Mouse (Mus musculus): ENCODE data around the gene Ttll10. TPM values are rescaled to one million over a fixed set of nuclear protein-coding genes. Genes with fewer than 3 reads are reported as not detected.

Gene Ttll10
- polyA plus RNA-seq, 1 experiment from 2014 or later = not detected

- no peaks in the 10 kb centered on the region for H3K9me3 ChIP-seq (ENCODE audit: control insufficient read depth, low read length)
- ATAC-seq (ENCODE audit: low FRiP score) = no peak
- no peaks in the 10 kb centered on the region for H3K4me1 ChIP-seq (ENCODE audit: control insufficient read depth, insufficient read depth, low read length)
- no peak overlapping the region for H3K9ac ChIP-seq (ENCODE audit: low read length)
- no peak overlapping the region for H3K4me3 ChIP-seq (ENCODE audit: low read depth, low read length)
- no peak overlapping the region for H3K4me2 ChIP-seq
- H3K27me3 ChIP-seq (ENCODE audit: control insufficient read depth, insufficient read depth, low read length) = no peaks in the 10 kb centered on the region
- DNase-seq (ENCODE audit: low spot score, missing footprints) = no peak
- no peaks in the 10 kb centered on the region; the same call in 1 of the 2 replicates for H3K36me3 ChIP-seq (ENCODE audit: control insufficient read depth, insufficient read depth, low read length)
- no peak overlapping the region for H3K27ac ChIP-seq (ENCODE audit: low read depth, low read length)
- WGBS = 83% methylated on average over 9 of the region's 9 CpGs
Measured at GRCm38 (mm10) chr4:156023520-156023919, 35.7 kb downstream of the Ttll10 start.

GRCm38 (mm10) chr4:156021942-156022419, 37.2 kb downstream of the Ttll10 start:
- Histone ChIP-seq H3K9ac (ENCODE audit: low read length) (no peak overlapping the region), H3K4me1 (ENCODE audit: control insufficient read depth, insufficient read depth, low read length) (no peaks in the 10 kb centered on the region), H3K9me3 (ENCODE audit: control insufficient read depth, low read length) (no peaks in the 10 kb centered on the region), H3K27me3 (ENCODE audit: control insufficient read depth, insufficient read depth, low read length) (no peaks in the 10 kb centered on the region), H3K36me3 (ENCODE audit: control insufficient read depth, insufficient read depth, low read length) (no peaks in the 10 kb centered on the region), H3K4me3 (ENCODE audit: low read depth, low read length) (no peak overlapping the region), H3K27ac (ENCODE audit: low read depth, low read length) (no peak overlapping the region), H3K4me2 (no peak overlapping the region)
- DNase-seq (ENCODE audit: low spot score, missing footprints) (no peak), ATAC-seq (ENCODE audit: low FRiP score) (no peak)
- WGBS = 87% methylated on average over 9 of the region's 9 CpGs

GRCm38 (mm10) chr4:156021381-156021780, 37.8 kb downstream of the Ttll10 start:
- H3K4me3 ChIP-seq (ENCODE audit: low read depth, low read length) = no peak overlapping the region
- no peaks in the 10 kb centered on the region for H3K4me1 ChIP-seq (ENCODE audit: control insufficient read depth, insufficient read depth, low read length)
- H3K9ac ChIP-seq (ENCODE audit: low read length) = no peak overlapping the region
- H3K36me3 ChIP-seq (ENCODE audit: control insufficient read depth, insufficient read depth, low read length) = no peaks in the 10 kb centered on the region
- DNase-seq (ENCODE audit: low spot score, missing footprints) = no peak
- no peak for ATAC-seq (ENCODE audit: low FRiP score)
- 84% methylated on average over 3 of the region's 3 CpGs for WGBS
- no peaks in the 10 kb centered on the region for H3K27me3 ChIP-seq (ENCODE audit: control insufficient read depth, insufficient read depth, low read length)
- no peak overlapping the region for H3K27ac ChIP-seq (ENCODE audit: low read depth, low read length)
- H3K9me3 ChIP-seq (ENCODE audit: control insufficient read depth, low read length) = no peaks in the 10 kb centered on the region
- H3K4me2 ChIP-seq = no peak overlapping the region

GRCm38 (mm10) chr4:156019771-156020170, 39.4 kb downstream of the Ttll10 start:
- H3K27ac ChIP-seq (ENCODE audit: low read depth, low read length) = no peak overlapping the region
- no peaks in the 10 kb centered on the region for H3K4me1 ChIP-seq (ENCODE audit: control insufficient read depth, insufficient read depth, low read length)
- H3K9me3 ChIP-seq (ENCODE audit: control insufficient read depth, low read length) = no peaks in the 10 kb centered on the region
- ATAC-seq (ENCODE audit: low FRiP score) (no peak), DNase-seq (ENCODE audit: low spot score, missing footprints) (no peak)
- no peaks in the 10 kb centered on the region for H3K36me3 ChIP-seq (ENCODE audit: control insufficient read depth, insufficient read depth, low read length)
- H3K9ac ChIP-seq (ENCODE audit: low read length) = no peak overlapping the region
- no peak overlapping the region for H3K4me2 ChIP-seq
- no peak overlapping the region for H3K4me3 ChIP-seq (ENCODE audit: low read depth, low read length)
- 89% methylated on average over 12 of the region's 12 CpGs for WGBS
- no peaks in the 10 kb centered on the region for H3K27me3 ChIP-seq (ENCODE audit: control insufficient read depth, insufficient read depth, low read length)

GRCm38 (mm10) chr4:156014436-156014835, 44.8 kb downstream of the Ttll10 start:
- no peak for ATAC-seq (ENCODE audit: low FRiP score)
- Histone ChIP-seq H3K4me3 (ENCODE audit: low read depth, low read length) (no peak overlapping the region), H3K9me3 (ENCODE audit: control insufficient read depth, low read length) (no peaks in the 10 kb centered on the region), H3K27me3 (ENCODE audit: control insufficient read depth, insufficient read depth, low read length) (no peaks in the 10 kb centered on the region), H3K4me2 (no peak overlapping the region), H3K4me1 (ENCODE audit: control insufficient read depth, insufficient read depth, low read length) (no peaks in the 10 kb centered on the region), H3K36me3 (ENCODE audit: control insufficient read depth, insufficient read depth, low read length) (peaks cover 12% of the 10 kb centered on the region; the same call in 1 of the 2 replicates), H3K27ac (ENCODE audit: low read depth, low read length) (no peak overlapping the region), H3K9ac (ENCODE audit: low read length) (no peak overlapping the region)
- 99% methylated on average over 2 of the region's 2 CpGs for WGBS
- no peak for DNase-seq (ENCODE audit: low spot score, missing footprints)

- DNase-seq (ENCODE audit: low spot score, missing footprints) (no peak), ATAC-seq (ENCODE audit: low FRiP score) (no peak)
- no peaks in the 10 kb centered on the region for H3K27me3 ChIP-seq (ENCODE audit: control insufficient read depth, insufficient read depth, low read length)
- WGBS = 91% methylated on average over 8 of the region's 8 CpGs
- H3K27ac ChIP-seq (ENCODE audit: low read depth, low read length) = no peak within 1 kb of the TSS
- H3K4me2 ChIP-seq = no peak within 1 kb of the TSS
- H3K4me3 ChIP-seq (ENCODE audit: low read depth, low read length) = no peak within 1 kb of the TSS
- H3K4me1 ChIP-seq (ENCODE audit: control insufficient read depth, insufficient read depth, low read length) = no peaks in the 10 kb centered on the region
- H3K9me3 ChIP-seq (ENCODE audit: control insufficient read depth, low read length) = no peaks in the 10 kb centered on the region
- no peak within 1 kb of the TSS for H3K9ac ChIP-seq (ENCODE audit: low read length)
- peaks cover 18% of the 10 kb centered on the region; the same call in 1 of the 2 replicates for H3K36me3 ChIP-seq (ENCODE audit: control insufficient read depth, insufficient read depth, low read length)
Measured at GRCm38 (mm10) chr4:156013637-156014036, 45.6 kb downstream of the Ttll10 start, which contains the start of gene Tnfrsf4. Gene Tnfrsf4, plus strand, starts transcription at chr4:156013843.

- no peaks in the 10 kb centered on the region for H3K9me3 ChIP-seq (ENCODE audit: control insufficient read depth, low read length)
- DNase-seq (ENCODE audit: low spot score, missing footprints) (no peak), ATAC-seq (ENCODE audit: low FRiP score) (no peak)
- no peak overlapping the region for H3K9ac ChIP-seq (ENCODE audit: low read length)
- peaks cover 33% of the 10 kb centered on the region for H3K36me3 ChIP-seq (ENCODE audit: control insufficient read depth, insufficient read depth, low read length)
- no peaks in the 10 kb centered on the region for H3K27me3 ChIP-seq (ENCODE audit: control insufficient read depth, insufficient read depth, low read length)
- H3K4me2 ChIP-seq = no peak overlapping the region
- 95% methylated on average over 4 of the region's 4 CpGs for WGBS
- no peak overlapping the region for H3K4me3 ChIP-seq (ENCODE audit: low read depth, low read length)
- no peaks in the 10 kb centered on the region for H3K4me1 ChIP-seq (ENCODE audit: control insufficient read depth, insufficient read depth, low read length)
- H3K27ac ChIP-seq (ENCODE audit: low read depth, low read length) = no peak overlapping the region
Measured at GRCm38 (mm10) chr4:156008369-156008768, 50.8 kb downstream of the Ttll10 start.

- H3K27ac ChIP-seq (ENCODE audit: low read depth, low read length) = no peak overlapping the region
- no peak overlapping the region for H3K9ac ChIP-seq (ENCODE audit: low read length)
- no peaks in the 10 kb centered on the region for H3K27me3 ChIP-seq (ENCODE audit: control insufficient read depth, insufficient read depth, low read length)
- H3K4me2 ChIP-seq = no peak overlapping the region
- H3K9me3 ChIP-seq (ENCODE audit: control insufficient read depth, low read length) = no peaks in the 10 kb centered on the region
- no peaks in the 10 kb centered on the region for H3K4me1 ChIP-seq (ENCODE audit: control insufficient read depth, insufficient read depth, low read length)
- no peak for DNase-seq (ENCODE audit: low spot score, missing footprints)
- ATAC-seq (ENCODE audit: low FRiP score) = no peak
- peaks cover 42% of the 10 kb centered on the region for H3K36me3 ChIP-seq (ENCODE audit: control insufficient read depth, insufficient read depth, low read length)
- 91% methylated on average over 3 of the region's 3 CpGs for WGBS
- H3K4me3 ChIP-seq (ENCODE audit: low read depth, low read length) = no peak overlapping the region
Measured at GRCm38 (mm10) chr4:156004109-156004508, 55.1 kb downstream of the Ttll10 start.

GRCm38 (mm10) chr4:155993606-155994005, 65.6 kb downstream of the Ttll10 start:
- peak overlapping the region; percentile 90 for H3K9ac ChIP-seq (ENCODE audit: low read length)
- WGBS = 5% methylated on average over 15 of the region's 15 CpGs

More at GRCm38 (mm10) chr4:155993606-155994005, 65.6 kb downstream of the Ttll10 start:
- H3K4me2 ChIP-seq = peak overlapping the region; percentile 74
- peaks cover 22% of the 10 kb centered on the region for H3K4me1 ChIP-seq (ENCODE audit: control insufficient read depth, insufficient read depth, low read length)
- no peak for ATAC-seq (ENCODE audit: low FRiP score)
- no peaks in the 10 kb centered on the region for H3K9me3 ChIP-seq (ENCODE audit: control insufficient read depth, low read length)
- no peaks in the 10 kb centered on the region for H3K27me3 ChIP-seq (ENCODE audit: control insufficient read depth, insufficient read depth, low read length)
- peaks cover 6% of the 10 kb centered on the region for H3K36me3 ChIP-seq (ENCODE audit: control insufficient read depth, insufficient read depth, low read length)
- H3K27ac ChIP-seq (ENCODE audit: low read depth, low read length) = peak overlapping the region; percentile 83; the same call in 1 of the 2 replicates
- peak overlapping the region; percentile 90 for H3K4me3 ChIP-seq (ENCODE audit: low read depth, low read length)
- DNase-seq (ENCODE audit: low spot score, missing footprints) = no peak
